Mouse (Mus musculus) liver, adult 2 months (tissue): ENCODE results near the gene Ticam1.

Experiments used
- CTCF ChIP-seq: fragments of 200-500 bp; IDR thresholded peaks from 2 replicates; pipeline ENCODE4 v1.5.1; 2011; ENCODE audit warnings: low read depth, low read length, control low read depth
- POLR2A ChIP-seq: fragments of 200-500 bp; IDR thresholded peaks from 2 replicates; pipeline ENCODE4 v1.6.1; 2011; ENCODE audit warnings: low read length, control low read depth; ENCODE audit not compliant: insufficient read depth; ENCODE audit errors: extremely low read depth

DNA sequence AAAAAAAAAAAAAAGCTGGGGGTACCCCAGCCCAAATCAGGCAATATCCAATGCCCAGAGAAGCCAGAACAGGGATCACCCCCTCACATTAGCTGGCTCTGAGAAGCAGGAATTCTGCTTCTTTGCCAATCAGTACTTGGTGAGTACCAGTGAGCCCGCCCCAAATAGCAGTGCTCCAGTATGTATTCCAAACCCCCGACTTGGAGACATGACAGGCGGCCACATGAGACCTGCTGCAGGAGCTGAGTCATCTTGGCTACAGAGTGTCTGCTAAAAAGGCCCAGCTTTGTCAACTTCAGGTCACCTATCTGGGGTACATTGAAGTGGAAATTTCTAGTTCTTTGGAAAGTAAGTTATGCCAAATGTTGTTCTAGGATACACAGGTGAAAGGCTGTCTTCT is 50.0 kb downstream of the Ticam1 start:
- TF ChIP-seq POLR2A, result no peak
- TF ChIP-seq CTCF, result no peak
